ENCODE assay signal across 16 mouse cellular contexts in genomic region chr5:97002336-97002735, GRCm38 (mm10). TPM values are rescaled to one million over a fixed set of nuclear protein-coding genes. Genes with fewer than 3 reads are reported as not detected.
DNase-seq lines count a peak whose midpoint lies in the region; ATAC-seq and TF ChIP-seq lines count a peak whose summit lies in the region.
"Had no signal": no experiment of that assay in that cellular context is flagged by ENCODE, and none has a peak within 500 bp of the region (broad histone marks: within the 10 kb centered on the region; RNA-seq: fewer than 3 reads in every experiment).

No protein-coding gene starts in this region.

- no peak overlapping the region for H3K4me3 ChIP-seq in heart, embryonic 10.5 days
- peak overlapping the region; percentile 90 for H3K4me3 ChIP-seq in liver, embryonic 11.5 days (ENCODE audit: low read depth, low read length)
- H3K4me3 ChIP-seq in liver, postnatal 0 days (ENCODE audit: low read depth, low read length) = no peak overlapping the region
- H3K4me3 ChIP-seq: forebrain, embryonic 13.5 days; layer of hippocampus, adult 2 months; limb, embryonic 15.5 days; neural tube, embryonic 13.5 days had no signal

- peaks cover 15% of the 10 kb centered on the region; the same call in 1 of the 2 replicates for H3K27me3 ChIP-seq in heart, embryonic 10.5 days (ENCODE audit: insufficient read depth, poor library complexity, severe bottlenecking)
- no peaks in the 10 kb centered on the region for H3K27me3 ChIP-seq in liver, embryonic 11.5 days (replicated peaks; ENCODE audit: control insufficient read depth, insufficient read depth, low read length)
- H3K27me3 ChIP-seq in liver, postnatal 0 days (ENCODE audit: insufficient read depth, low read length) = no peaks in the 10 kb centered on the region
- H3K27me3 ChIP-seq: forebrain, embryonic 13.5 days; limb, embryonic 15.5 days; neural tube, embryonic 13.5 days had no signal

- H3K9ac ChIP-seq in liver, embryonic 11.5 days (ENCODE audit: low read depth, low read length) = 0 out of 2 replicates have a peak overlapping the region, but pooled peaks have one; percentile 3
- no peak overlapping the region for H3K9ac ChIP-seq in liver, postnatal 0 days (replicated peaks)
- H3K9ac ChIP-seq: forebrain, embryonic 13.5 days; limb, embryonic 15.5 days; neural tube, embryonic 13.5 days had no signal

- peak; percentile 67 for DNase-seq in heart, embryonic 10.5 days (ENCODE audit: low spot score)
- no peak for DNase-seq in heart, postnatal 4 days
- no peak for DNase-seq in liver, embryonic 11.5 days (ENCODE audit: low spot score)
- DNase-seq in liver = no peak
- DNase-seq in liver, postnatal 0 days = no peak
- DNase-seq in layer of hippocampus, postnatal 25 days (ENCODE audit: extremely low spot score in 1 of 2, low spot score in 1 of 2) = no peak
- no peak for DNase-seq in gastrocnemius, postnatal 4 days (ENCODE audit: low spot score in 2 of 2)
- DNase-seq: adrenal gland, adult 2 months; cerebellum, adult 2 months; heart, adult 18-20 months; right cerebral cortex, postnatal 4 days had no signal

- no peak for TF ChIP-seq CTCF in liver, postnatal 0 days (IDR thresholded peaks at IDR 0.05; ENCODE audit: low read depth)

- no peak for TF ChIP-seq EP300 in liver, postnatal 0 days (IDR thresholded peaks at IDR 0.05; ENCODE audit: low read depth)

- H3K9me3 ChIP-seq in heart, embryonic 10.5 days = no peaks in the 10 kb centered on the region
- no peaks in the 10 kb centered on the region for H3K9me3 ChIP-seq in liver, embryonic 11.5 days (ENCODE audit: control insufficient read depth, low read length)
- H3K9me3 ChIP-seq in liver, postnatal 0 days (ENCODE audit: low read length) = no peaks in the 10 kb centered on the region
- H3K9me3 ChIP-seq: forebrain, embryonic 13.5 days; limb, embryonic 15.5 days; neural tube, embryonic 13.5 days had no signal

- H3K27ac ChIP-seq in heart, embryonic 10.5 days = no peak overlapping the region
- H3K27ac ChIP-seq in liver, embryonic 11.5 days (ENCODE audit: low read depth, low read length) = peak overlapping the region; percentile 11; the same call in 1 of the 2 replicates
- no peak overlapping the region for H3K27ac ChIP-seq in liver, postnatal 0 days (ENCODE audit: low read depth)
- H3K27ac ChIP-seq: forebrain, embryonic 13.5 days; layer of hippocampus, adult 2 months; limb, embryonic 15.5 days; neural tube, embryonic 13.5 days had no signal

- 68% methylated on average over 5 of the region's 5 CpGs for WGBS in heart, embryonic 10.5 days
- 57% methylated on average over 5 of the region's 5 CpGs for WGBS in liver, embryonic 11.5 days
- 49% methylated on average over 5 of the region's 5 CpGs for WGBS in liver, postnatal 0 days (ENCODE audit: insufficient replicate concordance)

- ATAC-seq in liver, embryonic 11.5 days (replicated peaks; ENCODE audit: low FRiP score) = no peak
- 0 out of 2 replicates have a peak, but pooled peaks have one; percentile 13 for ATAC-seq in granulocyte monocyte progenitor cell, adult 5-6 weeks (replicated peaks; ENCODE audit: poor library complexity, severe bottlenecking)
- no peak for ATAC-seq in liver, postnatal 0 days
- ATAC-seq: forebrain, embryonic 13.5 days had no signal

- peak overlapping the region; percentile 87 for H3K4me2 ChIP-seq in liver, embryonic 11.5 days
- H3K4me2 ChIP-seq in liver, postnatal 0 days (ENCODE audit: low read depth, low read length) = peak overlapping the region; percentile 93
- H3K4me2 ChIP-seq: forebrain, embryonic 13.5 days; limb, embryonic 15.5 days; neural tube, embryonic 13.5 days had no signal

- H3K4me1 ChIP-seq in heart, embryonic 10.5 days = peaks cover 15% of the 10 kb centered on the region; the same call in 1 of the 2 replicates
- H3K4me1 ChIP-seq in liver, embryonic 11.5 days (replicated peaks; ENCODE audit: control insufficient read depth, insufficient read depth, low read length) = peaks cover 71% of the 10 kb centered on the region
- H3K4me1 ChIP-seq in liver, postnatal 0 days (ENCODE audit: insufficient read depth) = peaks cover 57% of the 10 kb centered on the region

- no peaks in the 10 kb centered on the region for H3K36me3 ChIP-seq in heart, embryonic 10.5 days
- 0 out of 2 replicates have a peak, but pooled peaks cover 3% of the 10 kb centered on the region for H3K36me3 ChIP-seq in liver, embryonic 11.5 days (ENCODE audit: control insufficient read depth, insufficient read depth, low read length)
- H3K36me3 ChIP-seq in liver, postnatal 0 days (replicated peaks; ENCODE audit: insufficient read depth, low read length) = peaks cover 9% of the 10 kb centered on the region; the same call in 1 of the 2 replicates
- H3K36me3 ChIP-seq: limb, embryonic 15.5 days; neural tube, embryonic 13.5 days had no signal

RNA-seq across cellular contexts. Expression of gene Bmp2k, which starts 4.8 kb away (rescaled TPM):
- 10.2 and 12.3 TPM in 2 replicates for polyA plus RNA-seq in heart, embryonic 10.5 days (2016; fragmentation: Nextera tagmentation; extraction: Ambion mirVana)
- total RNA-seq in heart, postnatal 4 days (2021) = 10 to 100 TPM; 18.9 TPM
- 31.1 and 34.5 TPM in 2 replicates for polyA plus RNA-seq in liver, embryonic 11.5 days (2014; fragmentation: Nextera tagmentation; extraction: Ambion mirVana)
- total RNA-seq in granulocyte monocyte progenitor cell, adult 5-6 weeks (2014; fragmentation: Nextera tagmentation) = 23.5 and 25.2 TPM in 2 replicates
- total RNA-seq in granulocyte monocyte progenitor cell, adult 5-6 weeks (2017) = 16.2 and 18.1 TPM in 2 replicates
- polyA plus RNA-seq in liver, postnatal 0 days (2015; fragmentation: Nextera tagmentation; extraction: Ambion mirVana) = 13.6 and 15.2 TPM in 2 replicates
- total RNA-seq in layer of hippocampus, postnatal 25 days (2021) = 10 to 100 TPM; 13.1 TPM
- total RNA-seq in gastrocnemius, postnatal 4 days (2021) = 10 to 100 TPM; 15.5 to 16.8 TPM
